Mouse (Mus musculus): ENCODE results near the gene Mertk.

DNA sequence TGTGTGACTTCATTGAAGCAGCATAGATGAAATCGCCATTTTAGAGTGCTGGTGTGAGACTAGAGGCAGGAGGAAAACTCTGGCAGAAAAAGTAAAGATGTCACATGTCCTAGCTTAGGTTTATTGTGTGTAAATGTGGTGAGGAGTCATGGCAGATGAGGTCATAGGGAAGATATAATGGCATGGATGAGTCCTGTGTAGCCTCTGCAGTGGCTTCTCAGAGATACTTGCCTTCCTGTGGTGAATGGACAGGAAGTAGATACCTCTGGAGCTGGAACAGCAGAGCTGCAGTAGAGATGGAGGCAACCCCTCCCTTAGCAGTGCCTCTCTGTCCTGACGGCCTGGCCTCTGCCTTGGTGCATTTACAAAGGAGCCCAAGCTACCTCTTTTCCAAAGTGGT, 140.7 kb downstream of the Mertk start:
- TF ChIP-seq POLR2A (IDR thresholded peaks at IDR 0.05; ENCODE audit: low read depth, low read length): no peak
- no peak for TF ChIP-seq CTCF (IDR thresholded peaks at IDR 0.05; ENCODE audit: borderline replicate concordance, insufficient read depth, low read length)

Data from embryonic fibroblast, embryonic 13.5 days (primary cell).